Mouse (Mus musculus) lung, embryonic 14.5 days (tissue): ENCODE results near the gene Pdik1l. TPM values are rescaled to one million over a fixed set of nuclear protein-coding genes. Genes with fewer than 3 reads are reported as not detected.

Experiments used
- ATAC-seq: fragments of 200-750 bp; cut with Nextera tagmentation; 2 replicates; pipeline ENCODE4 v1.8.0; 2017; ENCODE audit warnings: mild to moderate bottlenecking, moderate TSS enrichment, moderate library complexity; ENCODE audit not compliant: insufficient read depth
- DNase-seq: peaks from one replicate; pipeline ENCODE4 v3.0.0-alpha.2; 2015
- H3K27ac ChIP-seq: fragments of 300-500 bp; sonication (generic); 2 replicates; pipeline ENCODE4 v1.5.1; 2014; ENCODE audit warnings: low read depth, mild to moderate bottlenecking, moderate library complexity
- H3K27me3 ChIP-seq: fragments of 300-500 bp; sonication (generic); 2 replicates; pipeline ENCODE4 v1.6.1; 2014; ENCODE audit warnings: low read length, control low read depth; ENCODE audit not compliant: insufficient read depth
- H3K36me3 ChIP-seq: fragments of 300-500 bp; sonication (generic); 2 replicates; pipeline ENCODE4 v1.6.1; 2014; ENCODE audit warnings: control low read depth; ENCODE audit not compliant: insufficient read depth
- H3K4me1 ChIP-seq: fragments of 300-500 bp; sonication (generic); 2 replicates; pipeline ENCODE4 v1.6.1; 2014; ENCODE audit warnings: antibody characterized with exemption, control low read depth; ENCODE audit not compliant: insufficient read depth
- H3K4me2 ChIP-seq: fragments of 300-500 bp; sonication (generic); 2 replicates; pipeline ENCODE4 v1.6.1; 2014; ENCODE audit warnings: mild to moderate bottlenecking
- H3K4me3 ChIP-seq: fragments of 300-500 bp; sonication (generic); 2 replicates; pipeline ENCODE4 v1.5.1; 2014; ENCODE audit warnings: low read depth, low read length
- H3K9ac ChIP-seq: fragments of 300-500 bp; sonication (generic); 2 replicates; pipeline ENCODE4 v1.6.1; 2014
- H3K9me3 ChIP-seq: fragments of 300-500 bp; sonication (generic); 2 replicates; pipeline ENCODE4 v1.6.1; 2016; ENCODE audit warnings: low read depth, low read length, control low read depth
- CTCF ChIP-seq: IDR thresholded peaks from 2 replicates; pipeline ENCODE4 v1.5.1; 2016; ENCODE audit warnings: antibody characterized with exemption, low read depth
- WGBS: fragments of 180-500 bp; shearing (Covaris S2); extraction: QIAGEN DNeasy Blood & Tissue Kit; methylation state at CpG from one replicate; pipeline ENCODE4 v1.1.7; 2014; 5-methylcytosine and 5-hydroxymethylcytosine counted together
- polyA plus RNA-seq: library from polyadenylated mRNA; unstranded; fragments of >200 nt; fragmentation: Nextera tagmentation; extraction: Ambion mirVana; gene quantifications from 2 replicates; pipeline ENCODE4 v1.2.1, GENCODE M21; 2014

Gene Pdik1l
- polyA plus RNA-seq, 1 experiment from 2014 or later: 21.4 TPM

GRCm38 (mm10) chr4:134319674-134320073 lies 32.0 kb upstream of the Pdik1l start:
- Histone ChIP-seq H3K9me3 (no peaks in the 10 kb centered on the region), H3K27ac (no peak overlapping the region), H3K9ac (no peak overlapping the region), H3K36me3 (no peaks in the 10 kb centered on the region), H3K4me1 (no peaks in the 10 kb centered on the region), H3K4me3 (no peak overlapping the region), H3K4me2 (no peak overlapping the region), H3K27me3 (no peaks in the 10 kb centered on the region)
- DNase-seq (no peak), ATAC-seq (no peak)
- 66% methylated on average over 5 of the region's 5 CpGs for WGBS
- TF ChIP-seq CTCF: no peak

GRCm38 (mm10) chr4:134319074-134319473 lies 31.4 kb upstream of the Pdik1l start:
- Histone ChIP-seq H3K4me1 (no peaks in the 10 kb centered on the region), H3K36me3 (no peaks in the 10 kb centered on the region), H3K9ac (no peak overlapping the region), H3K9me3 (no peaks in the 10 kb centered on the region), H3K27ac (no peak overlapping the region), H3K27me3 (no peaks in the 10 kb centered on the region), H3K4me2 (no peak overlapping the region), H3K4me3 (no peak overlapping the region)
- no peak for ATAC-seq
- no peak for TF ChIP-seq CTCF
- WGBS: 79% methylated on average over 5 of the region's 5 CpGs
- DNase-seq: no peak

DNA sequence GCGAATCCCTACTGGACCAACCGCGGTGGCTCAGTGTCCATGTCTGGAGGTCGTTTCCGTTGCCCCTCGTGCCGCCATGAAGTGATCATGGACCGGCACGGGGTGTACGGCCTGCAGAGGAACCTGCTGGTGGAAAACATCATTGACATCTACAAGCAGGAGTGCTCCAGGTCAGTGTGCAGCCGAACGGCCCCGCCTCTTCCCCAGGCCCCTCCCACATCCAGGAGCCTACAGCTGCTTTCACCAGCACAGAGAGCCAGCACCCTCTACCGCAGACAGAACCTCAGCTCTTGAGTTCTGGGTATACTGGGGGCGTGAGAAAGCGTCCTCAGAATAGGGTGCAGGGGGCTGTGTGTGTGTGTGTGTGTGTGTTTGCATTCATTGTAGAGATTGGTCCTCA lies 28.7 kb upstream of the Pdik1l start:
- 48% methylated on average over 16 of the region's 16 CpGs for WGBS
- H3K4me1 ChIP-seq: no peaks in the 10 kb centered on the region
- H3K9me3 ChIP-seq: peaks cover 4% of the 10 kb centered on the region; the same call in 1 of the 2 replicates
- no peak overlapping the region for H3K9ac ChIP-seq
- ATAC-seq: no peak
- H3K27ac ChIP-seq: no peak overlapping the region
- H3K4me3 ChIP-seq: no peak overlapping the region
- H3K36me3 ChIP-seq: no peaks in the 10 kb centered on the region
- no peaks in the 10 kb centered on the region for H3K27me3 ChIP-seq
- H3K4me2 ChIP-seq: no peak overlapping the region
- 0 out of 2 replicates have a peak, but pooled peaks have one; percentile 2 for TF ChIP-seq CTCF
- no peak for DNase-seq

DNA sequence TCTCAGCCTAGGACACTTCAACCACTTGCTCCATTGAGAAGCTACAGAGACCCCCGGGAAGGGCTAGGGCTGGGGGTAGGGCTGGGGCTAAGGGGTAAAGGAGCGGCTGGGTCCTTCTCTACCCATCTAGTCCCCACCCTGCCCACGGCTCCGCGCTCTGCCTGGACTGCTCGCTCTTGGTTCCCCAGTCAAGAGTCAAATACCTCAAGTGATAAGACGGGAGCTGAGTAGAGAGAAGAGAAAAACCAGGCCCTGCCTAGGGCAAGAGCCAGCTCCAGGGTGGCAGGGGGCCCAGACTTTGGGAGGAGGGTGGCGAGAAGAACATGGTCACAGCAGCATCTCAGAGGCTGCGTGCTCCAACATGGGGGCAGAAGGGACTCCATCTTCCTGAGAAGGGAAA lies 27.8 kb upstream of the Pdik1l start:
- no peak overlapping the region for H3K9ac ChIP-seq
- no peaks in the 10 kb centered on the region for H3K4me1 ChIP-seq
- TF ChIP-seq CTCF: no peak
- no peak overlapping the region for H3K27ac ChIP-seq
- peaks cover 4% of the 10 kb centered on the region; the same call in 1 of the 2 replicates for H3K9me3 ChIP-seq
- no peaks in the 10 kb centered on the region for H3K36me3 ChIP-seq
- H3K4me2 ChIP-seq: no peak overlapping the region
- ATAC-seq (no peak), DNase-seq (no peak)
- no peaks in the 10 kb centered on the region for H3K27me3 ChIP-seq
- WGBS: 51% methylated on average over 9 of the region's 9 CpGs
- no peak overlapping the region for H3K4me3 ChIP-seq

DNA sequence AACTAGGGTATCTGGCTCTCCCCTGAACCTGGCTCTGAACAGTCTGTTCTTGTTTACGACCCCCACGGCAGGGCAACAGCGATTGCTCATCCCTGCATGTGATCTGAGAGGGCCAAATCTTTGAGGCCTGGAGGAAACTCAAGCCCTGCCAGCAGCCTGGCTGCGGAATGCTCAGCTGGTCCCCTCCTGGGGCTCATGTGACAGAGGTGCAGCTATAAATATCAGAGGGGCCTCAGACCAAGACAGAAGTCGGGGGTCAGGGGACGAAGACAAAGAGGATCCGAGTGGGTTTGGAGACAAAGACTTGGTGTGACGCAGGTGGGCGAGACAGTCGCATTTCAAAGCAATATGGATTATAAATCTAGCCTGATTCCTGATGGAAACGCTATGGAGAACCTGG lies 27.2 kb upstream of the Pdik1l start, which contains the start of gene Trim63:
TSS of gene Trim63 (plus strand) at position 245 of the 400 bp plus-strand sequence.
- H3K9ac ChIP-seq: no peak within 1 kb of the TSS
- DNase-seq (no peak), ATAC-seq (no peak)
- WGBS: 35% methylated on average over 11 of the region's 11 CpGs
- no peak within 1 kb of the TSS for H3K4me2 ChIP-seq
- no peak for TF ChIP-seq CTCF
- H3K36me3 ChIP-seq: no peaks in the 10 kb centered on the region
- no peaks in the 10 kb centered on the region for H3K4me1 ChIP-seq
- no peak within 1 kb of the TSS for H3K27ac ChIP-seq
- H3K27me3 ChIP-seq: no peaks in the 10 kb centered on the region
- H3K4me3 ChIP-seq: no peak within 1 kb of the TSS
- H3K9me3 ChIP-seq: peaks cover 4% of the 10 kb centered on the region; the same call in 1 of the 2 replicates

GRCm38 (mm10) chr4:134314081-134314655 lies 26.5 kb upstream of the Pdik1l start:
- no peak for DNase-seq
- Histone ChIP-seq H3K4me2 (no peak overlapping the region), H3K9me3 (peaks cover 4% of the 10 kb centered on the region; the same call in 1 of the 2 replicates), H3K4me3 (no peak overlapping the region), H3K27me3 (no peaks in the 10 kb centered on the region), H3K9ac (no peak overlapping the region), H3K27ac (no peak overlapping the region), H3K4me1 (no peaks in the 10 kb centered on the region), H3K36me3 (no peaks in the 10 kb centered on the region)
- TF ChIP-seq CTCF: no peak
- no peak for ATAC-seq
- 75% methylated on average over 4 of the region's 4 CpGs for WGBS

DNA sequence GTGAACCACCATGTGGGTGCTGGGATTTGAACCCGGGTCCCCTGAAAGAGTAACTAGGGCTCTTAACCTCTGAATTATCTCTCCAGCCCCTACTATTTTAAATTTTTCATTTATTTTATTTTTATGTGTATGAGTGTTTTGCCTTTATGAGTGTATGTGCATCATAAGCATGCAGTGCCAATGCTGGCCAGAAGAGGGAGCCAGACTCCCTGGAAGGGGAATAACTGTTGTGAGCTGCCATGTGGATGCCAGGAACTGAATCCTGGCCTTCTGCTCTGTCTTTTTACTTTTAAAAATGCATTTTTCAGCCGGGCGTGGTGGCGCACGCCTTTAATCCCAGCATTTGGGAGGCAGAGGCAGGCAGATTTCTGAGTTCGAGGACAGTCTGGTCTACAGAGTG lies 25.2 kb upstream of the Pdik1l start:
- no peak for DNase-seq
- peaks cover 4% of the 10 kb centered on the region; the same call in 1 of the 2 replicates for H3K9me3 ChIP-seq
- no peaks in the 10 kb centered on the region for H3K27me3 ChIP-seq
- no peak for ATAC-seq
- 91% methylated on average over 6 of the region's 6 CpGs for WGBS
- H3K9ac ChIP-seq: no peak overlapping the region
- no peak overlapping the region for H3K4me2 ChIP-seq
- H3K27ac ChIP-seq: no peak overlapping the region
- peak; percentile 51 for TF ChIP-seq CTCF
- H3K4me3 ChIP-seq: no peak overlapping the region
- H3K36me3 ChIP-seq: no peaks in the 10 kb centered on the region
- no peaks in the 10 kb centered on the region for H3K4me1 ChIP-seq
